Mouse (Mus musculus): ENCODE results near the gene Btbd3. TPM values are rescaled to one million over a fixed set of nuclear protein-coding genes. Genes with fewer than 3 reads are reported as not detected.

Btbd3 gene
- 10 to 100 TPM; 27.7 to 28.5 TPM for total RNA-seq (2021)
- long read RNA-seq, experiment 1, full-length matches to known transcripts = 3 of 8 reads
- long read RNA-seq, experiment 1, partial matches to known transcripts = 0 of 8 reads
- long read RNA-seq, experiment 1, other reads (novel, unspliced or antisense) = 5 of 8 reads
- long read RNA-seq, experiment 2, partial matches to known transcripts = 0 of 6 reads
- long read RNA-seq, experiment 2, other reads (novel, unspliced or antisense) = 6 of 6 reads

DNA sequence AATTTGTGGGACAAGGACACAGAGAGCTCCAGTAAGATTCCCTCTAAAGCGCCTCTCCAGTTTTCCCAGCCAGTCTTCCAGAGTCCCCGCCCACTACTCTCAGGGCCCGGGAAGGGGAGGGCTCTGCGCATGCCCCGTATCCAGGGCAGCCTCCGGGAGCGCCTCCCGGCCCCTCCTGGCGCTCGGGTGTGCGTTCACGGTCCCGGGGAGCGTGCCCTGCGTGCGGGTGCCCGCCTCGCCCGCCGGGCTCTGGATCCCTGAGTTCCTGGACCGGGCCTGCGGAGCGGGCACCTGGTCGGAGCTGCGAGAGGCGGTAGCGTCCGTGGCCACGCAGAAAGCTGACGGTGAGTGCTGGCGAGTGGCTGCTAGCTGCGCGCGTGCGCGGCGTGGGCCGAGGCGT, at the start of gene Btbd3:
Gene Btbd3 (plus strand): TSS at position 155 of the 400 bp plus-strand sequence.
- DNase-seq (ENCODE audit: low spot score in 2 of 2) = peak; percentile 82 to 91

DNA sequence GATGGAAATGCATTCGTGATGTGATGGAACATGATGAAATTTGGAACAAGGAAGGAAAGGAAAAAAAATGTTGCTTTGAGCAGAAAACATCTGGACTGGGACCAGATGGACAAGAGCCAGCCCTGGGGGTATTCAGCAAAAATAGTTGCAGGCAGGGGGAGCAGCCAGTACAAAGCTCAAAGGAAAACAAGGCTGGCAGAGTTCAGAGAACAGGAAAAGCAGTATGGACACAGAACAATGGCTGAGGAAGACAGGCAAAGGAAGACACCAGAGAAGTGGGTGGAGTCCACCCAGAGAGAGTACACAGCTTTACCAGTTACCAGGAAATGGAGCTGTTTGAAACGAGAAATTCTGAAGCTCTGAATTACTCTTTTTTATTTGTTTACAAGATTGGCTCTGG, 40.8 kb upstream of the Btbd3 start:
- DNase-seq (ENCODE audit: low spot score in 2 of 2) = peak in 1 of 2 experiments; percentile 14

DNA sequence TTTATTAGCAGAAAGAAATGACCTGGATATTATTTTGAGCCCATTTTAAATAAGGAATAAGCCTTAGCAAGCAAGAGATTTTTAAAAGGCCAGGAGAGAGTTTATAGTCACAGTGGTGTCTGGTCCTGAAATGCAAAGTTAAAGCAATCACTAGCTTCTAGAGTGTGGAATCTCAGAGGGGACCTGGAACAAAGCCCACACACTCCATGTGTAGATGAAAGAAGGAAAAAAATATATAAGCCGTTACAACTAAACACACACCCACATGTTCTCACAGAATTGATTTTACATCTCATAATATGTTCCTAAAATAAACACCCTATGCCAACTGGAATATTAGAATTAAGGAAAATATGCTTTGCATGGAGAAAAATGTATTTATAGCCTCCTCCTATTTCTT, 36.1 kb upstream of the Btbd3 start:
- DNase-seq (ENCODE audit: low spot score in 2 of 2) = no peak

DNA sequence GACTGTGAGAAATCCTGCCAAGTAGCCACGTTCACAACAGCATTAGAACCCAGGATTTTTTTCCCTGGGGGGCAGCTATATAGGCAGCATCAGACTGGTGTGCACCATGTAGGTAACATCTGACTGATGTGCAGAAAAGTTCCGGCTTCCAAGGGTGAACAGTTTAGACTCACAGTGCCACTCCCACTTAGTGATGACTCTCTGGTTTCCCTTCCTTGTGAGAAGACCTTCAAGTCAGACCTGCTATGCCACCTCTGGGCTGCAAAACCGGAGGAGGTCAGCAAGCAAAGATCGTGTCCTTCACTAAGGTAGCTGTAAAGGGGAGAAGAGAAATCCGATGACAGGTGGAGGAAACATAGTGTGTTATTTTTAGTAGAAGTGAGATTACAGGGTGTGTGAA, 24.1 kb upstream of the Btbd3 start:
- DNase-seq (ENCODE audit: low spot score in 2 of 2) = no peak

DNA sequence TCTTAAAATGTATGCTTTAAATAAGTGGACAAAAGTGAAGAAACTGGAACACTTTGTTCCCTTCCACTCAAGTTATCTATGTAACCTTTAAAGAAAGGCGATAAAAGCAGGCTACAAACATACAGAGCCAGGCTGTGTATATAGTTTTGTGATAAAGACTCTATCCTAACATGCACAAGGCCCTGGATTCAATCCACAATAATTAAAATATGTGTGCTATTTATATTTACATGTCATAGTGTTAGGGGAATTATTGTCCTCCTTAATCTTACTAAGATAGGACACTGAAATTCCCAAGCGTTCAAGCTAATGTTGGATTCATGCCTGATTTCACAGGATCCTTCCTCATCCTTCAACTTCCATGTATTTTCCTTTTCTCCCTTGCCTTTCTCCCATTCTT, 20.2 kb upstream of the Btbd3 start:
- DNase-seq (ENCODE audit: low spot score in 2 of 2) = no peak

GRCm38 (mm10) chr2:138242452-138242851, 13.9 kb upstream of the Btbd3 start:
- no peak for DNase-seq (ENCODE audit: low spot score in 2 of 2)

GRCm38 (mm10) chr2:138245631-138246289, 10.6 kb upstream of the Btbd3 start:
- no peak for DNase-seq (ENCODE audit: low spot score in 2 of 2)

DNA sequence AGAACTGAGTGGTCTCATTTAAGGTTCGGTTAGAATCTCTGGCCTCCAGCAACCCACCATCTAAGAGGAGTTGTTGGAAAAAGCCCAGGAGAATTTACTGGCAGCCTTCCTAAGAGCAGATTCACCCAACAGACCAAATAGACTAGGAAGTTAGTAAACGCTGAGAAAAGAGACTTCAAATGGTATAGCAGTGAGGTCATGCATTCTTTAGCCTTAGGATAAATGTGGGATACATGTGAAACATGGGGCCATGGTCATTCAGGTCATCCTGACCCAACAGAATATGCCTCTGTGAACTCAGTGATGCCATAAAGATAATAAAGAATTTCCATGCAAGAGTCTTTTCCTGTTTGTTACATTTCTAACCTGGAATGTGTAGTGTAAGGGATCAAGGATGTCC, 8.4 kb upstream of the Btbd3 start:
- DNase-seq (ENCODE audit: low spot score in 2 of 2) = no peak

DNA sequence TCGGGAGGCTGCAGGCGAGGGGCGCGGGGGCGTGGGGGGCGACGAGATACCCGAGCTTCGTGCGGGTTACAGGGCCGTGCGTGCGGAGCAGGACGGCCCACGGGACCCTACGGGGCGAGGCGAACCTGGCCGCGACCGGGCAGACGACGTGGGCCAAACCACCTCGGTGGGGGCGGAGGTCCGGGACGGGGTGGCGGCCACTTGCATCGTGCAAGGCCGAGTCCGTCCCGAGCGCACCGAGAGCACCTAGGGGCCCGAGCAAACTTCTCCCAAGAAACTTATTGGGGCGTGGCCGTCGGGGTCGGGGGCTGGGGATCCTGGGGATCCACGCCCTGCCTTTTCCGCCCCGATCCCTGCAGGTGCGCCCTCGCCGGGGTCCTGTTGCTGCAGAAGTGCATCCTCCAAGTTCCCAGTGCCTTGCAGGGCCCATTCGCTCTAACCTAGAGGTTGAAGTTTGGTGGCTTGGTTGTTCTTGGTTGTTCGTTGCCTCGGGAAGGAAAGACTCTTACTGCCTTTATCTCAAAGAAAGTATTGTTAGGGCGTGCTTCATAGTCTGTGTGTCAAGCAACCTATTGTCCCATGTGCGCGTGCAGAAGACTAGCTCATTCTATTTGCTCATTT, 596 bp downstream of the Btbd3 start:
- DNase-seq (ENCODE audit: low spot score in 2 of 2) = peak in 1 of 2 experiments; percentile 26

- no peak for DNase-seq (ENCODE audit: low spot score in 2 of 2)
Observed at GRCm38 (mm10) chr2:138257692-138258315, 1.4 kb downstream of the Btbd3 start.

DNA sequence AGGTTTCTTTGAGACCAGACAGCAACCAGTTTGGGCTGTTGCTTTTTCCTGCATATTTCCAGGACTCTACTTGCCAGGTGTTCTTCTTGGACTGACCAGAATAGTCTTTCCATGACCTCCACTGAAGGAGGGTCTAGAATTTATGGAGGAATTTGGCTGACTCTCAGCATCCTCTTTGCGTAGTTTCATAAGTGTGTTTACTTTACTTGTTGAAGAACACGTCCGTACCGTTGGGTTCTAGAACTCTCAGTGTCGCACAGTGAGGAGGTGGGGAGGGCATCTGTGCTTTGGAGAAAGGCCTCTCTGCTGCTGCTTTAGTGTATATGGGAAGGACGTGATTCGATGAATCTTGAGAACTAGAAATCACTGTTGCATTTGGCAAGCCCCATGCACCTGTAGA, 4.8 kb downstream of the Btbd3 start:
- DNase-seq (ENCODE audit: low spot score in 2 of 2) = no peak

DNA sequence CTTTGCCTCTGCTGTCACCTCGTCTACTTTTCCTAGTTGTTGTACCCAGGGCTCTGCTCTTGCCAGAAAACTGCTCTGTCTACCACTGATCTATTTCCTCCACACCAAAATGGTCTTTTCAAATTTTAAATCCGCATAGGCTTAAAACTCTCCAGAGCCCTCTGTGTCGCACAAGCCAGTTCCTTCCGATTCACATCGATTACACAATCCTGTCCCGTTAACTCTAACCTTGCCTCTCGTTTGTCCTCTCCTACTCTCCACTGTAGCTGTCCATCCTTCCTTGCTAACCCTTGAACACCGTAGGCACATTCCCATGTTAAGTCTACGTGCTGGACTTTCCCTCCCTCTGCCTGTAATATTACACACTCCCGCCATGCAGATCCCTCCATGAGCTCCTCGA, 6.5 kb downstream of the Btbd3 start:
- DNase-seq (ENCODE audit: low spot score in 2 of 2) = no peak

GRCm38 (mm10) chr2:138265356-138266005, 9.1 kb downstream of the Btbd3 start:
- DNase-seq (ENCODE audit: low spot score in 2 of 2) = no peak

DNA sequence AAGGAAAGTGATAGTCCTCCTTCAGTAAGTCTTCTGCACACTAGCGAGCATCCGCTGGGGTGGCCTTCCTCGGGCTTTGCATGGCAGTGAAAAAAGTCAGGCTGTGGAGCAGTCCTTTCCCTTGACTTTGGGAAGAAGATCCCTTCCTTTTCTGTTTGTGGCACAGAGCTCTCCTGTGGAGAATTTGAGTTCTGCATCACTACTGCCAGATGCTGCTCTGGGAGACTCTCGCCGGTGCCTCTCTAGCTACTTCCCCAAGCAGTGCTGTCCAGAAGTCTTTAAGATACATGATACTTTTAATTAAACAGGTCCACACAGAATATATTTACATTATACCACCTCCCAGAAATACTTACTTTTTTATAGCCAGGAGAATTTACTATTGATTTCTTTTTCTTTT, 10.3 kb downstream of the Btbd3 start:
- no peak for DNase-seq (ENCODE audit: low spot score in 2 of 2)

DNA sequence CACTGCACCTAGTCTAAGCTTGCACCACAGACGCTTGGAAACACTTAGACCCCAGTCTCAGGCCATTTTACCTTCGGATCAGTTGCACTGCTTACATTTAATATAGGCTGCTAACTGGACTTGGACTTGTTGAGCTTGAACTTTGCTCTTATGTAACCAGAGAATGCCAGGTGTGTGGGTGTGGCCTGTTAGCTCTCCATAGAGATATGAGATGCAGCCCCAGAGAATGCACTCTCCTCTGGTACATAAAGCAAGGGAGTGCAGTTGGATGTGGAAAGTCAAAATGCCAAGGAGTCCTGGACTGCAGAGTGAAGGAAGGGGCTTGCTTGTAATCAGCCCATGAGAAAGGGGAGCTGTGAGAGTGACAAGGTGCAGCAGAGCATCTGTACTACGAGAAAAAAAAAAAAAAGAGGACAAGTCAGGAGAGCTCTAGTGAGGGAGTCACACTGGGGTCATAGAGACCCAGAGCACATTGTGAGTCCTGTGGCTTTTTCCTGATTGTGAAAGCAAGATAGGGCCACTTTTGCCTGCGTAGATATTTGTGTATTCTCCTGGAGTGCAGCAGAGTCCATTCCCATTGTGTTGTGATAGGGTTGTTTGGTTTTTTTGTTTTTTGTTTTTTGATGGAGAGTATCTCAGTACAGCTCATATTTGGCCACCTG, 11.6 kb downstream of the Btbd3 start:
- DNase-seq (ENCODE audit: low spot score in 2 of 2) = no peak

DNA sequence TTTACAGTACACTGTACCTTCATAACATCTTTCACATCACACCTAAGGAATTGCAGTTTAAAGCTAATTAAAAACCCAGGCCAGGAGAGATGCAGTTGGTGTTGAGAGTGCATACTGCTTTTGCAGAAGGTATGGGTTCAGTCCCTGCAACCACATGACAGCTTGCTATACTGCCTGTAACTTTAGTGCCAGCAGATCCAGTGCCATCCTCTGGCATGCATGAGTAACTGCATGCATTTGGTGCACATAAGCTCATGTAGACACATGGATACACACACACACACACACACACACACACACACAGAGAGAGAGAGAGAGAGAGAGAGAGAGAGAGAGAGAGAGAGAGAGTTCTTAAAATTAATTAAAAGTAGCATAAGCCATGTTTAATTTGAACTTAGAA, 13.0 kb downstream of the Btbd3 start:
- DNase-seq (ENCODE audit: low spot score in 2 of 2) = no peak

- no peak for DNase-seq (ENCODE audit: low spot score in 2 of 2)
Observed at GRCm38 (mm10) chr2:138273404-138274073, 17.2 kb downstream of the Btbd3 start.

DNA sequence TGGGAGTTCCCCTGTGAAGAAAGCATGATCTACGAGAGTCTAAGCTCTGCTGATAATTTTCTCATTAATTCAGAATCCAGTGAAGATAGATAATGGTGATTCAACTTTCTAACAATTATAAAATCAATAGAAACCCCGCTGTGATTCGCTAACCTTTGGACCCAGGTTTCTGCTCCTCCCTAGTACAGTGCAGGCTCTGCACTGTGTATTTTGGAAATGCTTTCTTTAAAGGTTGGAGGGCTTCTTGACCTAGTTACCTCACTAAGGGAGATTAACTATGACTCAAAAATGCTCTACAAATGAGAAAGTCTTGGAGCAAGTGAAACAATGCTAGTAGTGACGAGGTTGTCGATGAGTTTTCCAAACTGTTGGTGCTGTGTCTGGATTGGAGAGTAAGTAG, 17.7 kb downstream of the Btbd3 start:
- no peak for DNase-seq (ENCODE audit: low spot score in 2 of 2)

DNA sequence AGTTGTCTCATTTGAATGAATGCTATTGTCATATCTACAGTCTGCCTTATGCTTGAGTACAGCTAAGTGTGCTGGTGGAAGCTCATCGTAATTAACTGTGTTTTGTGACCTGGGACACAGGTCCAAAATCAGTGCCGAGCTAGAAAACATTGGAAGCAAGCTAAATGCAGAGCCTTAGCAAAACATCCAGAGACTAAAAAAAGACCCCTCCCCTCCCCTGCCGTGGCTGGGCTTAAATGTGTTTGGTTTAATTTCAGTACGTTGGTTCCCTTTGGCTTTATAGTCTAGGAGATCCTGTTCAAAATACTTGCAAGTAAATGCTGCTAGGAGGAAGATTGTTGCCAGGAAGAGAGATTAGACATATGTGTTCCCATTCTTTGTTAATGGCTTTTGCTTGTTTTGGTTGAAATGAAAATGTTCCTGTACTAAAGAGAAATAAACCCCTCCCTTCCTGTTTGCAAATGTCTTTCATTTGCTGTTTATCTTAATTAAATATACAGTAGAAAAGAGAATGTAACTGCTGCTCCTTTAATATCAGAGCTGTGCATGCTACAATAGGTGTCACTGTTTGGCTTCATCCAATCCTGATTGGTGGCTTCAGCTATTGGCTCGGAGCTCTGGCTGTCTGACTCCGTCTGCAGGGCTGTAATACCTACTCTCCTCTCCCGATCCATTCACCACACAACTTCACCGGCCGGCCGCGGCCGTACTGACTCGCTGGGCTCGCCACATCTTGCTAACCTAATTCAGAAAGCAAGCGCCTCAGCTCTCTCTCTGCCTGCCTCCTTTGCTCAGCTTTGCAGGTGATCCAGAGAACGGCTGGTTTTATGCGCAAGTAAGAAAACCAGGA, 21.7 kb downstream of the Btbd3 start:
- peak in 1 of 2 experiments; percentile 34 for DNase-seq (ENCODE audit: low spot score in 2 of 2)

Data from adrenal gland, postnatal 4 days (tissue).